Mouse (Mus musculus): Measurements from ENCODE around the gene Rad51c.
"Not testable (repeated sequence)": the region's sequence is repeated elsewhere in the genome, so short reads cannot be mapped to it uniquely, and the experiment has no call there.

Rad51c gene

GRCm38 (mm10) chr11:87404876-87405275 lies at the start of gene Rad51c, which contains the start of gene Tex14:
Gene Rad51c, minus strand, starts transcription at chr11:87404954.
Gene Tex14, plus strand, starts transcription at chr11:87405065.
- DNase-seq (ENCODE audit: low spot score in 2 of 2), result peak in 1 of 2 experiments; percentile 44

GRCm38 (mm10) chr11:87454035-87454690 lies 49.4 kb upstream of the Rad51c start:
- DNase-seq (ENCODE audit: low spot score in 2 of 2), result no peak

- no peak for DNase-seq (ENCODE audit: low spot score in 2 of 2)
These were observed 48.7 kb upstream of the Rad51c start for GRCm38 (mm10) chr11:87453216-87454034.

- DNase-seq (ENCODE audit: low spot score in 2 of 2), result not testable (repeated sequence)
These were observed 48.0 kb upstream of the Rad51c start for GRCm38 (mm10) chr11:87452779-87453178.

GRCm38 (mm10) chr11:87449847-87450246 lies 45.1 kb upstream of the Rad51c start:
- DNase-seq (ENCODE audit: low spot score in 2 of 2), result not testable (repeated sequence)

- no peak for DNase-seq (ENCODE audit: low spot score in 2 of 2)
These were observed 44.4 kb upstream of the Rad51c start for GRCm38 (mm10) chr11:87449200-87449547.

GRCm38 (mm10) chr11:87448476-87449199 lies 43.9 kb upstream of the Rad51c start:
- DNase-seq (ENCODE audit: low spot score in 2 of 2), result peak; percentile 27

- peak; percentile 47 to 66 for DNase-seq (ENCODE audit: low spot score in 2 of 2)
These were observed 43.3 kb upstream of the Rad51c start for GRCm38 (mm10) chr11:87448081-87448475.

- DNase-seq (ENCODE audit: low spot score in 2 of 2), result no peak
These were observed 42.7 kb upstream of the Rad51c start for GRCm38 (mm10) chr11:87447429-87447828.

GRCm38 (mm10) chr11:87446159-87446558 lies 41.4 kb upstream of the Rad51c start:
- no peak for DNase-seq (ENCODE audit: low spot score in 2 of 2)

- not testable (repeated sequence) for DNase-seq (ENCODE audit: low spot score in 2 of 2)
These were observed 40.8 kb upstream of the Rad51c start for GRCm38 (mm10) chr11:87445593-87445992.

GRCm38 (mm10) chr11:87444735-87445428 lies 40.1 kb upstream of the Rad51c start:
- DNase-seq (ENCODE audit: low spot score in 2 of 2), result no peak

GRCm38 (mm10) chr11:87444056-87444455 lies 39.3 kb upstream of the Rad51c start:
- not testable (repeated sequence) for DNase-seq (ENCODE audit: low spot score in 2 of 2)

- DNase-seq (ENCODE audit: low spot score in 2 of 2), result peak; percentile 63 to 68
These were observed 38.7 kb upstream of the Rad51c start for GRCm38 (mm10) chr11:87443373-87443883.

- peak; percentile 53 to 70 for DNase-seq (ENCODE audit: low spot score in 2 of 2)
These were observed 38.1 kb upstream of the Rad51c start for GRCm38 (mm10) chr11:87442643-87443372.

- no peak for DNase-seq (ENCODE audit: low spot score in 2 of 2)
These were observed 35.2 kb upstream of the Rad51c start for GRCm38 (mm10) chr11:87439796-87440420.

- no peak for DNase-seq (ENCODE audit: low spot score in 2 of 2)
These were observed 31.8 kb upstream of the Rad51c start for GRCm38 (mm10) chr11:87436326-87437232.

GRCm38 (mm10) chr11:87435107-87435506 lies 30.4 kb upstream of the Rad51c start:
- DNase-seq (ENCODE audit: low spot score in 2 of 2), result not testable (repeated sequence)
